In genomic region chr10:80400704-80401161, GRCm38 (mm10) we compare ENCODE assay signal across 9 mouse cellular contexts. TPM values are rescaled to one million over a fixed set of nuclear protein-coding genes. Genes with fewer than 3 reads are reported as not detected.
DNase-seq lines count a peak whose midpoint lies in the region; ATAC-seq and TF ChIP-seq lines count a peak whose summit lies in the region.
"Had no signal": no experiment of that assay in that cellular context is flagged by ENCODE, and none has a peak within 500 bp of the region (broad histone marks: within the 10 kb centered on the region; RNA-seq: fewer than 3 reads in every experiment).

No protein-coding gene starts in this region.

- WGBS in heart, postnatal 0 days = 64% methylated on average over 4 of the region's 4 CpGs
- 87% methylated on average over 4 of the region's 4 CpGs for WGBS in hindbrain, embryonic 15.5 days
- WGBS in midbrain, embryonic 13.5 days = 79% methylated on average over 4 of the region's 4 CpGs

- H3K9me3 ChIP-seq in heart, postnatal 0 days (replicated peaks; ENCODE audit: control insufficient read depth, low read length) = no peaks in the 10 kb centered on the region
- no peaks in the 10 kb centered on the region for H3K9me3 ChIP-seq in hindbrain, embryonic 15.5 days
- 0 out of 2 replicates have a peak, but pooled peaks cover 4% of the 10 kb centered on the region for H3K9me3 ChIP-seq in midbrain, embryonic 13.5 days

- H3K4me3 ChIP-seq in heart, postnatal 0 days (ENCODE audit: low read depth, low read length) = no peak overlapping the region
- H3K4me3 ChIP-seq in bone marrow macrophage, adult 2 months (ENCODE audit: insufficient read depth, low read length) = peak overlapping the region; percentile 78
- H3K4me3 ChIP-seq in hindbrain, embryonic 15.5 days = no peak overlapping the region
- peak overlapping the region; percentile 64; the same call in 1 of the 2 replicates for H3K4me3 ChIP-seq in midbrain, embryonic 13.5 days (replicated peaks)

- no peak for DNase-seq in heart, postnatal 0 days (ENCODE audit: low spot score)
- DNase-seq in heart, postnatal 10 days = no peak
- no peak for DNase-seq in layer of hippocampus, adult 9-10 months (ENCODE audit: low spot score)
- no peak for DNase-seq in layer of hippocampus, postnatal 36 days
- DNase-seq in spleen, postnatal 10 days (ENCODE audit: low spot score in 2 of 2) = no peak
- DNase-seq: cerebellum, postnatal 36 days had no signal

- H3K4me1 ChIP-seq in heart, postnatal 0 days (ENCODE audit: control insufficient read depth, insufficient read depth) = peaks cover 31% of the 10 kb centered on the region
- H3K4me1 ChIP-seq in bone marrow macrophage, adult 2 months (ENCODE audit: control insufficient read depth, insufficient read depth, low read length) = peaks cover 39% of the 10 kb centered on the region
- peaks cover 45% of the 10 kb centered on the region for H3K4me1 ChIP-seq in hindbrain, embryonic 15.5 days (replicated peaks)
- peaks cover 48% of the 10 kb centered on the region for H3K4me1 ChIP-seq in midbrain, embryonic 13.5 days (replicated peaks)

- H3K27ac ChIP-seq in heart, postnatal 0 days (ENCODE audit: low read depth) = 0 out of 2 replicates have a peak overlapping the region, but pooled peaks have one; percentile 91
- peak overlapping the region; percentile 95 for H3K27ac ChIP-seq in bone marrow macrophage, adult 2 months (ENCODE audit: insufficient read depth, low read depth, low read length)
- peak overlapping the region; percentile 87; the same call in 1 of the 2 replicates for H3K27ac ChIP-seq in hindbrain, embryonic 15.5 days (replicated peaks)
- no peak overlapping the region; the same call in 1 of the 2 replicates for H3K27ac ChIP-seq in midbrain, embryonic 13.5 days

- no peak for ATAC-seq in heart, postnatal 0 days (ENCODE audit: insufficient read depth, low read depth)
- no peak for ATAC-seq in hindbrain, embryonic 15.5 days (ENCODE audit: low FRiP score, low read depth)
- ATAC-seq in midbrain, embryonic 13.5 days = no peak

- no peak for TF ChIP-seq POLR2A in bone marrow macrophage, adult 2 months (IDR thresholded peaks at IDR 0.05; ENCODE audit: borderline replicate concordance, low read depth, low read length)

- intact Hi-C loops in heart, postnatal 10 days (cut with DNase I) = no loop called here

- TF ChIP-seq EP300 in heart, postnatal 0 days (IDR thresholded peaks at IDR 0.05; ENCODE audit: low read depth) = no peak

- H3K9ac ChIP-seq in heart, postnatal 0 days (replicated peaks; ENCODE audit: low read depth, low read length) = peak overlapping the region; percentile 59; the same call in 1 of the 2 replicates
- peak overlapping the region; percentile 55 for H3K9ac ChIP-seq in hindbrain, embryonic 15.5 days
- H3K9ac ChIP-seq in midbrain, embryonic 13.5 days (replicated peaks) = peak overlapping the region; percentile 74

- peaks cover 34% of the 10 kb centered on the region for H3K36me3 ChIP-seq in heart, postnatal 0 days (replicated peaks; ENCODE audit: control insufficient read depth, insufficient read depth, low read length)
- H3K36me3 ChIP-seq in hindbrain, embryonic 15.5 days = peaks cover 27% of the 10 kb centered on the region
- peaks cover 41% of the 10 kb centered on the region for H3K36me3 ChIP-seq in midbrain, embryonic 13.5 days

- no peaks in the 10 kb centered on the region for H3K27me3 ChIP-seq in heart, postnatal 0 days (ENCODE audit: control insufficient read depth, insufficient read depth, low read length)
- no peaks in the 10 kb centered on the region for H3K27me3 ChIP-seq in hindbrain, embryonic 15.5 days
- no peaks in the 10 kb centered on the region for H3K27me3 ChIP-seq in midbrain, embryonic 13.5 days

- no peak overlapping the region for H3K4me2 ChIP-seq in heart, postnatal 0 days (ENCODE audit: low read depth, low read length)
- peak overlapping the region; percentile 89 for H3K4me2 ChIP-seq in hindbrain, embryonic 15.5 days
- peak overlapping the region; percentile 82 for H3K4me2 ChIP-seq in midbrain, embryonic 13.5 days (replicated peaks)

- no peak for TF ChIP-seq CTCF in heart, postnatal 0 days (IDR thresholded peaks at IDR 0.05; ENCODE audit: low read depth)
- TF ChIP-seq CTCF in bone marrow macrophage, adult 2 months (IDR thresholded peaks at IDR 0.05; ENCODE audit: low read depth, low read length) = no peak

RNA-seq across cellular contexts. Expression of gene Mbd3, which starts 1.4 kb away (rescaled TPM):
- 35.1 and 35.3 TPM in 2 replicates for total RNA-seq in heart, postnatal 0 days (2014; rRNA removed; ENCODE audit: low replicate concordance)
- 75.6 and 78.0 TPM in 2 replicates for polyA plus RNA-seq in heart, postnatal 0 days (2015; fragmentation: Nextera tagmentation; extraction: Ambion mirVana)
- total RNA-seq in heart, postnatal 10 days (2021) = 100 to 1,000 TPM; 102 to 105 TPM
- 55.6 and 58.2 TPM in 2 replicates for polyA plus RNA-seq in bone marrow macrophage, adult 2 months (2012; ENCODE audit: insufficient read depth, insufficient read length, missing spikeins)
- 213 and 229 TPM in 2 replicates for polyA plus RNA-seq in hindbrain, embryonic 15.5 days (2015; fragmentation: Nextera tagmentation; extraction: Ambion mirVana)
- polyA plus RNA-seq in midbrain, embryonic 13.5 days (2015; fragmentation: Nextera tagmentation; extraction: Ambion mirVana) = 243 and 257 TPM in 2 replicates
- total RNA-seq in layer of hippocampus, postnatal 36 days (2021) = 100 to 1,000 TPM; 148 to 156 TPM

RNA-seq across cellular contexts. Expression of gene Uqcr11, which starts 5.9 kb away (rescaled TPM):
- total RNA-seq in heart, postnatal 0 days (2014; rRNA removed; ENCODE audit: low replicate concordance) = 1,589 and 2,020 TPM in 2 replicates
- 3,128 and 3,343 TPM in 2 replicates for polyA plus RNA-seq in heart, postnatal 0 days (2015; fragmentation: Nextera tagmentation; extraction: Ambion mirVana)
- total RNA-seq in heart, postnatal 10 days (2021) = 1,000 to 10,000 TPM; 1,658 to 1,691 TPM
- 175 and 193 TPM in 2 replicates for polyA plus RNA-seq in bone marrow macrophage, adult 2 months (2012; ENCODE audit: insufficient read depth, insufficient read length, missing spikeins)
- 711 and 737 TPM in 2 replicates for polyA plus RNA-seq in hindbrain, embryonic 15.5 days (2015; fragmentation: Nextera tagmentation; extraction: Ambion mirVana)
- polyA plus RNA-seq in midbrain, embryonic 13.5 days (2015; fragmentation: Nextera tagmentation; extraction: Ambion mirVana) = 518 and 572 TPM in 2 replicates
- total RNA-seq in layer of hippocampus, postnatal 36 days (2021) = 100 to 1,000 TPM; 443 to 467 TPM

RNA-seq across cellular contexts. Expression of gene Mex3d, which starts 13.3 kb away (rescaled TPM):
- 20.0 and 26.4 TPM in 2 replicates for total RNA-seq in heart, postnatal 0 days (2014; rRNA removed; ENCODE audit: low replicate concordance)
- 2.2 and 2.9 TPM in 2 replicates for polyA plus RNA-seq in heart, postnatal 0 days (2015; fragmentation: Nextera tagmentation; extraction: Ambion mirVana)
- total RNA-seq in heart, postnatal 10 days (2021) = 10 to 100 TPM; 12.7 to 16.1 TPM
- polyA plus RNA-seq in bone marrow macrophage, adult 2 months (2012; ENCODE audit: insufficient read depth, insufficient read length, missing spikeins) = 5.8 and 8.3 TPM in 2 replicates
- 18.9 and 19.2 TPM in 2 replicates for polyA plus RNA-seq in hindbrain, embryonic 15.5 days (2015; fragmentation: Nextera tagmentation; extraction: Ambion mirVana)
- polyA plus RNA-seq in midbrain, embryonic 13.5 days (2015; fragmentation: Nextera tagmentation; extraction: Ambion mirVana) = 15.9 and 18.6 TPM in 2 replicates
- 10 to 100 TPM; 18.2 to 18.4 TPM for total RNA-seq in layer of hippocampus, postnatal 36 days (2021)

RNA-seq across cellular contexts. Expression of gene Tcf3, which starts 32.7 kb away (rescaled TPM):
- total RNA-seq in heart, postnatal 0 days (2014; rRNA removed; ENCODE audit: low replicate concordance) = 77.8 and 91.4 TPM in 2 replicates
- polyA plus RNA-seq in heart, postnatal 0 days (2015; fragmentation: Nextera tagmentation; extraction: Ambion mirVana) = 20.1 and 20.6 TPM in 2 replicates
- total RNA-seq in heart, postnatal 10 days (2021) = 10 to 100 TPM; 40.3 to 51.8 TPM
- polyA plus RNA-seq in bone marrow macrophage, adult 2 months (2012; ENCODE audit: insufficient read depth, insufficient read length, missing spikeins) = 25.5 and 27.4 TPM in 2 replicates
- polyA plus RNA-seq in hindbrain, embryonic 15.5 days (2015; fragmentation: Nextera tagmentation; extraction: Ambion mirVana) = 52.5 and 54.7 TPM in 2 replicates
- polyA plus RNA-seq in midbrain, embryonic 13.5 days (2015; fragmentation: Nextera tagmentation; extraction: Ambion mirVana) = 67.7 and 82.3 TPM in 2 replicates
- total RNA-seq in layer of hippocampus, postnatal 36 days (2021) = 10 to 100 TPM; 30.5 to 30.6 TPM

RNA-seq across cellular contexts. Expression of gene Plk5, which starts 44.5 kb away (rescaled TPM):
- total RNA-seq in heart, postnatal 0 days (2014; rRNA removed; ENCODE audit: low replicate concordance) = 1.7 TPM in 1 of 2 replicates, not detected in the other
- polyA plus RNA-seq in heart, postnatal 0 days (2015; fragmentation: Nextera tagmentation; extraction: Ambion mirVana) = 0.05 TPM in 2 replicates
- total RNA-seq in heart, postnatal 10 days (2021) = under 1 TPM in 1 of 2 experiments, not detected in 1; 0.25 TPM
- polyA plus RNA-seq in bone marrow macrophage, adult 2 months (2012; ENCODE audit: insufficient read depth, insufficient read length, missing spikeins) = not detected in 2 replicates
- polyA plus RNA-seq in hindbrain, embryonic 15.5 days (2015; fragmentation: Nextera tagmentation; extraction: Ambion mirVana) = 6.1 and 6.4 TPM in 2 replicates
- 0.96 and 1.3 TPM in 2 replicates for polyA plus RNA-seq in midbrain, embryonic 13.5 days (2015; fragmentation: Nextera tagmentation; extraction: Ambion mirVana)
- total RNA-seq in layer of hippocampus, postnatal 36 days (2021) = 10 to 100 TPM; 23.2 to 23.4 TPM

Comparison
In these comparisons a context has a peak if more than half of its experiments do, and no peak if none do; other contexts are left out.
1. H3K4me3 ChIP-seq: peak in bone marrow macrophage, adult 2 months (single experiment) and midbrain, embryonic 13.5 days (single experiment); none in heart, postnatal 0 days (single experiment) and hindbrain, embryonic 15.5 days (single experiment).
2. Peak in every context shown above with its lines, with median percentiles within 50 percentile points of each other: H3K9ac ChIP-seq.